Comparison of ENCODE assay signal across 14 mouse cellular contexts in the genomic region with DNA sequence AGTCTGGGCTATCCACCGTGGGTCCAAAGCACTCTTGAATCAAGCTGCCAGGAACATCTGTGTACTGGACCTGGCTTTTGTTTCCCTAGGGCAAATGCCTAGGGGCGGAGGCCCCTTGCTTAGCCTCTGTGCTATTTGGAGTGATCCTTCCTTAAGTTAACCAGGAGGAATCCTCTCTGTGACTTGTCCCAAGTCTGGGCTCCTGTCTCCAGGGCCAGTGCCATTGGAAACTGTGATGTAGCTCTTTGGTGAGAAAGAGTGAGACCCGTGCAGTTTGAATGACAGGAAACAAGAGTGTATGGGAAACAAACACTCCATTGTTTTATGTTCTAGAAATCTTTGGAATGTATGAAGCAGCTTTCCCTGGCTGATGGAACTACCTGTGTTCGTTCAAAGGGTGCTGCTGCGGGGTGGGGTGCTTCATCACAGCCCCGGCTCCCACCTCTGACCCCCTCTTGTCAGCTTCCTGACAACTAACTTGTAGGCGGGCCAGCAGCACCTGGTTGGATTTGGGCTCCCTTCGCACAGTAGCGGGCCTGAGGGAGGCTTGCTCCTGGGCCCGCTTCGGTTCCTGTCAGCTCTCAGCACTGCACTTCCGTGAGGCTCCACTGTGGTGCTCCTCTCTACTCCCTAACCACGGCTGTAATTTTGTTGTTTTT. TPM values are rescaled to one million over a fixed set of nuclear protein-coding genes. Genes with fewer than 3 reads are reported as not detected.
DNase-seq lines count a peak whose midpoint lies in the region; ATAC-seq lines count a peak whose summit lies in the region.
"Had no signal": no experiment of that assay in that cellular context is flagged by ENCODE, and none has a peak within 500 bp of the region (broad histone marks: within the 10 kb centered on the region; RNA-seq: fewer than 3 reads in every experiment).

No protein-coding gene starts in this region.

- H3K9me3 ChIP-seq in kidney, embryonic 16.5 days (ENCODE audit: low read length): no peaks in the 10 kb centered on the region
- no peaks in the 10 kb centered on the region for H3K9me3 ChIP-seq in kidney, embryonic 14.5 days (ENCODE audit: control insufficient read depth, low read length)
- no peaks in the 10 kb centered on the region for H3K9me3 ChIP-seq in embryonic facial prominence, embryonic 14.5 days (ENCODE audit: control insufficient read depth, low read length)
- H3K9me3 ChIP-seq in limb, embryonic 10.5 days (replicated peaks): no peaks in the 10 kb centered on the region
- H3K9me3 ChIP-seq: G1E had no signal

- H3K36me3 ChIP-seq in kidney, embryonic 16.5 days (ENCODE audit: insufficient read depth, low read length): peaks cover 26% of the 10 kb centered on the region
- peaks cover 49% of the 10 kb centered on the region for H3K36me3 ChIP-seq in kidney, embryonic 14.5 days (ENCODE audit: control insufficient read depth, insufficient read depth, low read length)
- peaks cover 60% of the 10 kb centered on the region for H3K36me3 ChIP-seq in embryonic facial prominence, embryonic 14.5 days (ENCODE audit: control insufficient read depth, insufficient read depth, low read length)
- H3K36me3 ChIP-seq in limb, embryonic 10.5 days: peaks cover 92% of the 10 kb centered on the region

- 68% methylated on average over 13 of the region's 13 CpGs for WGBS in kidney, embryonic 16.5 days
- WGBS in kidney, embryonic 14.5 days: 66% methylated on average over 13 of the region's 13 CpGs
- WGBS in embryonic facial prominence, embryonic 14.5 days: 62% methylated on average over 13 of the region's 13 CpGs
- WGBS in limb, embryonic 10.5 days: 84% methylated on average over 13 of the region's 13 CpGs

- no peak overlapping the region; the same call in 1 of the 2 replicates for H3K9ac ChIP-seq in kidney, embryonic 16.5 days (replicated peaks; ENCODE audit: low read length)
- H3K9ac ChIP-seq in kidney, embryonic 14.5 days (ENCODE audit: low read depth, low read length): no peak overlapping the region
- peak overlapping the region; percentile 25 for H3K9ac ChIP-seq in embryonic facial prominence, embryonic 14.5 days (ENCODE audit: low read depth, low read length)

- H3K27me3 ChIP-seq in kidney, embryonic 16.5 days (ENCODE audit: insufficient read depth, low read length): no peaks in the 10 kb centered on the region
- H3K27me3 ChIP-seq in kidney, embryonic 14.5 days (ENCODE audit: control insufficient read depth, insufficient read depth, low read length): no peaks in the 10 kb centered on the region
- no peaks in the 10 kb centered on the region for H3K27me3 ChIP-seq in embryonic facial prominence, embryonic 14.5 days (replicated peaks; ENCODE audit: control insufficient read depth, insufficient read depth, low read length)
- no peaks in the 10 kb centered on the region for H3K27me3 ChIP-seq in limb, embryonic 10.5 days (ENCODE audit: low read depth, poor library complexity, severe bottlenecking)

- DNase-seq in embryonic facial prominence, embryonic 14.5 days (ENCODE audit: low spot score): no peak
- DNase-seq in limb, embryonic 10.5 days (ENCODE audit: low spot score): no peak
- no peak for DNase-seq in right cerebral cortex, postnatal 25 days
- DNase-seq in adipocyte (ENCODE audit: low spot score): no peak
- DNase-seq: adrenal gland, adult 8-10 months; gastrocnemius, postnatal 25 days; kidney, postnatal 10 days; midbrain, embryonic 14.5 days; spleen, adult 18-20 months; thymus, postnatal 25 days had no signal

- H3K4me3 ChIP-seq in kidney, embryonic 16.5 days (ENCODE audit: low read length): no peak overlapping the region
- H3K4me3 ChIP-seq in kidney, embryonic 14.5 days (ENCODE audit: low read length): no peak overlapping the region
- no peak overlapping the region for H3K4me3 ChIP-seq in brown adipose tissue, adult 24 weeks (ENCODE audit: insufficient read depth, low read depth, low read length)
- no peak overlapping the region for H3K4me3 ChIP-seq in embryonic facial prominence, embryonic 14.5 days (ENCODE audit: low read depth, low read length)
- no peak overlapping the region for H3K4me3 ChIP-seq in limb, embryonic 10.5 days

- H3K4me1 ChIP-seq in kidney, embryonic 16.5 days (ENCODE audit: insufficient read depth, low read length): peaks cover 10% of the 10 kb centered on the region
- 0 out of 2 replicates have a peak, but pooled peaks cover 3% of the 10 kb centered on the region for H3K4me1 ChIP-seq in kidney, embryonic 14.5 days (ENCODE audit: control insufficient read depth, insufficient read depth, low read length)
- H3K4me1 ChIP-seq in brown adipose tissue, adult 24 weeks (ENCODE audit: control insufficient read depth, insufficient read depth, insufficient read length, low read length): peaks cover 71% of the 10 kb centered on the region
- H3K4me1 ChIP-seq in embryonic facial prominence, embryonic 14.5 days (ENCODE audit: control insufficient read depth, insufficient read depth, low read length): no peaks in the 10 kb centered on the region
- peaks cover 11% of the 10 kb centered on the region; the same call in 1 of the 2 replicates for H3K4me1 ChIP-seq in limb, embryonic 10.5 days

- no peak overlapping the region for H3K4me2 ChIP-seq in kidney, embryonic 16.5 days (replicated peaks; ENCODE audit: low read depth, low read length)
- H3K4me2 ChIP-seq in kidney, embryonic 14.5 days (replicated peaks; ENCODE audit: low read depth, low read length): no peak overlapping the region
- H3K4me2 ChIP-seq in embryonic facial prominence, embryonic 14.5 days (ENCODE audit: low read depth, low read length): no peak overlapping the region

- H3K27ac ChIP-seq in kidney, embryonic 16.5 days (ENCODE audit: low read length): peak overlapping the region; percentile 44; the same call in 1 of the 2 replicates
- H3K27ac ChIP-seq in kidney, embryonic 14.5 days (ENCODE audit: low read depth, low read length): no peak overlapping the region
- H3K27ac ChIP-seq in brown adipose tissue, adult 24 weeks (replicated peaks; ENCODE audit: low read depth, low read length): peak overlapping the region; percentile 93
- H3K27ac ChIP-seq in embryonic facial prominence, embryonic 14.5 days (replicated peaks; ENCODE audit: low read depth, low read length): peak overlapping the region; percentile 28; the same call in 1 of the 2 replicates
- peak overlapping the region; percentile 32; the same call in 1 of the 2 replicates for H3K27ac ChIP-seq in limb, embryonic 10.5 days

- ATAC-seq in kidney, embryonic 16.5 days (ENCODE audit: low FRiP score, low TSS enrichment): no peak
- ATAC-seq in kidney, embryonic 14.5 days (ENCODE audit: low FRiP score, low TSS enrichment): no peak
- ATAC-seq in embryonic facial prominence, embryonic 14.5 days (ENCODE audit: low read depth): no peak

RNA-seq across cellular contexts. Expression of gene Ehd1, which starts 11.8 kb away (rescaled TPM):
- 84.2 and 89.5 TPM in 2 replicates for polyA plus RNA-seq in kidney, embryonic 16.5 days (2015; fragmentation: Nextera tagmentation; extraction: Ambion mirVana)
- polyA plus RNA-seq in kidney, embryonic 14.5 days (2014; fragmentation: Nextera tagmentation; extraction: Ambion mirVana): 38.3 and 46.0 TPM in 2 replicates
- 39.6 and 42.8 TPM in 2 replicates for polyA plus RNA-seq in brown adipose tissue, adult 24 weeks (2012; ENCODE audit: insufficient read depth, insufficient read length, missing spikeins)
- polyA plus RNA-seq in embryonic facial prominence, embryonic 14.5 days (2014; fragmentation: Nextera tagmentation; extraction: Ambion mirVana): 68.4 and 68.6 TPM in 2 replicates
- 72.5 and 74.9 TPM in 2 replicates for polyA plus RNA-seq in limb, embryonic 10.5 days (2016; fragmentation: Nextera tagmentation; extraction: Ambion mirVana)

RNA-seq across cellular contexts. Expression of gene Cdc42bpg, which starts 17.9 kb away (rescaled TPM):
- 0.80 and 1.5 TPM in 2 replicates for polyA plus RNA-seq in kidney, embryonic 16.5 days (2015; fragmentation: Nextera tagmentation; extraction: Ambion mirVana)
- polyA plus RNA-seq in kidney, embryonic 14.5 days (2014; fragmentation: Nextera tagmentation; extraction: Ambion mirVana): 0.89 and 2.0 TPM in 2 replicates
- 2.5 and 2.8 TPM in 2 replicates for polyA plus RNA-seq in brown adipose tissue, adult 24 weeks (2012; ENCODE audit: insufficient read depth, insufficient read length, missing spikeins)
- 1.5 and 1.6 TPM in 2 replicates for polyA plus RNA-seq in embryonic facial prominence, embryonic 14.5 days (2014; fragmentation: Nextera tagmentation; extraction: Ambion mirVana)
- polyA plus RNA-seq in limb, embryonic 10.5 days (2016; fragmentation: Nextera tagmentation; extraction: Ambion mirVana): 0.15 and 0.38 TPM in 2 replicates

RNA-seq across cellular contexts. Expression of gene Men1, which starts 46.4 kb away (rescaled TPM):
- polyA plus RNA-seq in kidney, embryonic 16.5 days (2015; fragmentation: Nextera tagmentation; extraction: Ambion mirVana): 93.0 and 96.2 TPM in 2 replicates
- polyA plus RNA-seq in kidney, embryonic 14.5 days (2014; fragmentation: Nextera tagmentation; extraction: Ambion mirVana): 46.1 and 49.1 TPM in 2 replicates
- 13.9 and 22.2 TPM in 2 replicates for polyA plus RNA-seq in brown adipose tissue, adult 24 weeks (2012; ENCODE audit: insufficient read depth, insufficient read length, missing spikeins)
- 54.2 and 61.5 TPM in 2 replicates for polyA plus RNA-seq in embryonic facial prominence, embryonic 14.5 days (2014; fragmentation: Nextera tagmentation; extraction: Ambion mirVana)
- 118 and 120 TPM in 2 replicates for polyA plus RNA-seq in limb, embryonic 10.5 days (2016; fragmentation: Nextera tagmentation; extraction: Ambion mirVana)

RNA-seq across cellular contexts. Expression of gene Atg2a, which starts 46.9 kb away (rescaled TPM):
- 12.1 and 13.1 TPM in 2 replicates for polyA plus RNA-seq in kidney, embryonic 16.5 days (2015; fragmentation: Nextera tagmentation; extraction: Ambion mirVana)
- polyA plus RNA-seq in kidney, embryonic 14.5 days (2014; fragmentation: Nextera tagmentation; extraction: Ambion mirVana): 7.2 and 12.4 TPM in 2 replicates
- polyA plus RNA-seq in brown adipose tissue, adult 24 weeks (2012; ENCODE audit: insufficient read depth, insufficient read length, missing spikeins): 9.6 and 9.9 TPM in 2 replicates
- polyA plus RNA-seq in embryonic facial prominence, embryonic 14.5 days (2014; fragmentation: Nextera tagmentation; extraction: Ambion mirVana): 10.6 and 11.1 TPM in 2 replicates
- polyA plus RNA-seq in limb, embryonic 10.5 days (2016; fragmentation: Nextera tagmentation; extraction: Ambion mirVana): 11.4 and 13.0 TPM in 2 replicates

RNA-seq across cellular contexts. Expression of gene Map4k2, which starts 52.6 kb away (rescaled TPM):
- 25.9 and 28.7 TPM in 2 replicates for polyA plus RNA-seq in kidney, embryonic 16.5 days (2015; fragmentation: Nextera tagmentation; extraction: Ambion mirVana)
- 12.5 and 12.8 TPM in 2 replicates for polyA plus RNA-seq in kidney, embryonic 14.5 days (2014; fragmentation: Nextera tagmentation; extraction: Ambion mirVana)
- polyA plus RNA-seq in brown adipose tissue, adult 24 weeks (2012; ENCODE audit: insufficient read depth, insufficient read length, missing spikeins): 7.9 and 14.0 TPM in 2 replicates
- polyA plus RNA-seq in embryonic facial prominence, embryonic 14.5 days (2014; fragmentation: Nextera tagmentation; extraction: Ambion mirVana): 9.8 and 9.9 TPM in 2 replicates
- polyA plus RNA-seq in limb, embryonic 10.5 days (2016; fragmentation: Nextera tagmentation; extraction: Ambion mirVana): 10.4 and 15.2 TPM in 2 replicates
